Mouse (Mus musculus): Measurements from ENCODE around the gene Upk3b. TPM values are rescaled to one million over a fixed set of nuclear protein-coding genes. Genes with fewer than 3 reads are reported as not detected.

Gene Upk3b
- total RNA-seq, 4 experiments from 2014 or later: not detected

GRCm38 (mm10) chr5:136073526-136073925 is 35.2 kb downstream of the Upk3b start:
- DNase-seq (ENCODE audit: low spot score in 2 of 2): no peak

- no peak for DNase-seq (ENCODE audit: low spot score in 2 of 2)
Observed at GRCm38 (mm10) chr5:136075076-136075475, 36.8 kb downstream of the Upk3b start.

GRCm38 (mm10) chr5:136076284-136076683 is 38.0 kb downstream of the Upk3b start:
- DNase-seq (ENCODE audit: low spot score in 2 of 2): no peak

GRCm38 (mm10) chr5:136077001-136077550 is 38.8 kb downstream of the Upk3b start:
- no peak for DNase-seq (ENCODE audit: low spot score in 2 of 2)

- DNase-seq (ENCODE audit: low spot score in 2 of 2): no peak
Observed at GRCm38 (mm10) chr5:136078136-136078535, 39.8 kb downstream of the Upk3b start.

- DNase-seq (ENCODE audit: low spot score in 2 of 2): no peak
Observed at GRCm38 (mm10) chr5:136082345-136082744, 44.0 kb downstream of the Upk3b start.

GRCm38 (mm10) chr5:136083669-136084107 is 45.4 kb downstream of the Upk3b start, which contains the start of gene Rasa4:
Gene Rasa4 (plus strand): TSS chr5:136083916.
- DNase-seq (ENCODE audit: low spot score in 2 of 2): peak; percentile 87 to 90

- DNase-seq (ENCODE audit: low spot score in 2 of 2): no peak
Observed at GRCm38 (mm10) chr5:136084144-136084881, 46.0 kb downstream of the Upk3b start.

GRCm38 (mm10) chr5:136084891-136085651 is 46.8 kb downstream of the Upk3b start:
- DNase-seq (ENCODE audit: low spot score in 2 of 2): no peak

GRCm38 (mm10) chr5:136086290-136086689 is 48.0 kb downstream of the Upk3b start:
- DNase-seq (ENCODE audit: low spot score in 2 of 2): no peak

- DNase-seq (ENCODE audit: low spot score in 2 of 2): no peak
Observed at GRCm38 (mm10) chr5:136088821-136089575, 50.7 kb downstream of the Upk3b start.

GRCm38 (mm10) chr5:136091927-136092326 is 53.6 kb downstream of the Upk3b start:
- DNase-seq (ENCODE audit: low spot score in 2 of 2): no peak

- no peak for DNase-seq (ENCODE audit: low spot score in 2 of 2)
Observed at GRCm38 (mm10) chr5:136094249-136095010, 56.1 kb downstream of the Upk3b start.

GRCm38 (mm10) chr5:136095089-136095488 is 56.8 kb downstream of the Upk3b start:
- no peak for DNase-seq (ENCODE audit: low spot score in 2 of 2)

Other genes with a start within 250 kb of the Upk3b start
- gene Srrm3, start 231.6 kb upstream of the Upk3b start, total RNA-seq (2022): 10 to 100 TPM; 59.8 to 90.9 (median 72.0) TPM
- 10 to 100 TPM; 17.8 to 30.2 (median 23.0) TPM for gene Hspb1, start 150.6 kb upstream of the Upk3b start, total RNA-seq (2022)
- gene Ywhag, start 103.9 kb upstream of the Upk3b start, total RNA-seq (2022): 1,000 to 10,000 TPM; 1,040 to 1,170 (median 1,116) TPM
- gene Ssc4d, start 64.0 kb upstream of the Upk3b start, total RNA-seq (2022): 1 to 10 TPM in 2 of 4 experiments, under 1 TPM in 2; 0.76 to 1.7 (median 0.99) TPM
- not detected for gene Zp3, start 58.4 kb upstream of the Upk3b start, total RNA-seq (2022)
- gene Dtx2, start 43.7 kb upstream of the Upk3b start, total RNA-seq (2022): 10 to 100 TPM in 2 of 4 experiments, 1 to 10 TPM in 2; 8.3 to 11.1 (median 9.8) TPM
- gene Upk3bl, start 16.0 kb downstream of the Upk3b start, total RNA-seq (2022): under 1 TPM in 2 of 4 experiments, not detected in 2; 0.43 to 0.63 TPM
- gene Rasa4, start 45.4 kb downstream of the Upk3b start, total RNA-seq (2022): 10 to 100 TPM in 1 of 4 experiments, 1 to 10 TPM in 3; 3.9 to 11.5 (median 7.7) TPM
- gene Polr2j, start 78.1 kb downstream of the Upk3b start, total RNA-seq (2022): 10 to 100 TPM; 63.7 to 80.3 (median 70.5) TPM
- 10 to 100 TPM; 12.4 to 17.7 (median 16.1) TPM for gene Lrwd1, start 97.6 kb downstream of the Upk3b start, total RNA-seq (2022)
- 10 to 100 TPM in 1 of 4 experiments, 1 to 10 TPM in 3; 8.7 to 10.8 (median 9.6) TPM for gene Alkbh4, start 97.7 kb downstream of the Upk3b start, total RNA-seq (2022)
- gene Orai2, start 132.2 kb downstream of the Upk3b start, total RNA-seq (2022): 100 to 1,000 TPM; 106 to 122 (median 118) TPM
- gene Prkrip1, start 160.5 kb downstream of the Upk3b start, total RNA-seq (2022): 10 to 100 TPM; 28.7 to 36.2 (median 31.5) TPM
- 1 to 10 TPM; 5.6 to 9.4 (median 7.0) TPM for gene Sh2b2, start 208.1 kb downstream of the Upk3b start, total RNA-seq (2022)